Mouse (Mus musculus): ENCODE measurements around the gene Gm14412.
"Not testable (repeated sequence)": the region's sequence is repeated elsewhere in the genome, so short reads cannot be mapped to it uniquely, and the experiment has no call there.

The Gm14412 gene

GRCm38 (mm10) chr2:177324257-177324733 lies at the start of gene Gm14412:
TSS of gene Gm14412 (minus strand) at chr2:177324307.
- not testable (repeated sequence) for DNase-seq (ENCODE audit: low spot score in 2 of 2)

GRCm38 (mm10) chr2:177329661-177330292 lies 5.7 kb upstream of the Gm14412 start:
- not testable (repeated sequence) for DNase-seq (ENCODE audit: low spot score in 2 of 2)

- not testable (repeated sequence) for DNase-seq (ENCODE audit: low spot score in 2 of 2)
Measured at GRCm38 (mm10) chr2:177321361-177321760, 2.7 kb downstream of the Gm14412 start.

GRCm38 (mm10) chr2:177320786-177321320 lies 3.3 kb downstream of the Gm14412 start:
- DNase-seq (ENCODE audit: low spot score in 2 of 2) = not testable (repeated sequence)

GRCm38 (mm10) chr2:177318996-177319395 lies 5.1 kb downstream of the Gm14412 start:
- DNase-seq (ENCODE audit: low spot score in 2 of 2) = no peak

GRCm38 (mm10) chr2:177309627-177310026 lies 14.5 kb downstream of the Gm14412 start:
- not testable (repeated sequence) for DNase-seq (ENCODE audit: low spot score in 2 of 2)

GRCm38 (mm10) chr2:177304980-177305379 lies 19.1 kb downstream of the Gm14412 start:
- not testable (repeated sequence) for DNase-seq (ENCODE audit: low spot score in 2 of 2)

GRCm38 (mm10) chr2:177283701-177284100 lies 40.4 kb downstream of the Gm14412 start:
- not testable (repeated sequence) for DNase-seq (ENCODE audit: low spot score in 2 of 2)

- DNase-seq (ENCODE audit: low spot score in 2 of 2) = not testable (repeated sequence)
Measured at GRCm38 (mm10) chr2:177277754-177278153, 46.4 kb downstream of the Gm14412 start.

- DNase-seq (ENCODE audit: low spot score in 2 of 2) = not testable (repeated sequence)
Measured at GRCm38 (mm10) chr2:177272237-177272636, 51.9 kb downstream of the Gm14412 start.

GRCm38 (mm10) chr2:177266936-177267335 lies 57.2 kb downstream of the Gm14412 start, which contains the start of gene Gm14409:
TSS of gene Gm14409 (minus strand) at chr2:177267036.
- DNase-seq (ENCODE audit: low spot score in 2 of 2) = not testable (repeated sequence)
